Mouse (Mus musculus) frontal cortex, adult 2 months (tissue): ENCODE data around the gene Neurod1. TPM values are rescaled to one million over a fixed set of nuclear protein-coding genes. Genes with fewer than 3 reads are reported as not detected.

Experiments used
- DNase-seq, 2 experiments: peaks; one replicate each; pipeline ENCODE4 v3.0.0; 2022; ENCODE audit warnings: low spot score in 1 of 2; ENCODE audit errors: extremely low spot score in 1 of 2
- polyA plus RNA-seq: library from polyadenylated mRNA; depleted of rRNA; stranded (reverse); fragments of >200 nt; gene quantifications from 2 replicates; pipeline ENCODE4 v1.2.3, GENCODE M21; 2012; rRNA removed

Gene Neurod1
- polyA plus RNA-seq, 1 experiment, result 11.0 TPM

GRCm38 (mm10) chr2:79443861-79444620 is 12.5 kb downstream of the Neurod1 start:
- DNase-seq, result no peak

GRCm38 (mm10) chr2:79443401-79443800 is 13.2 kb downstream of the Neurod1 start:
- no peak for DNase-seq

GRCm38 (mm10) chr2:79442906-79443305 is 13.6 kb downstream of the Neurod1 start:
- no peak for DNase-seq

- DNase-seq, result no peak
Observed at GRCm38 (mm10) chr2:79442227-79442626, 14.3 kb downstream of the Neurod1 start.

GRCm38 (mm10) chr2:79430061-79430460 is 26.5 kb downstream of the Neurod1 start:
- no peak for DNase-seq

- no peak for DNase-seq
Observed at GRCm38 (mm10) chr2:79429650-79430049, 26.9 kb downstream of the Neurod1 start.

GRCm38 (mm10) chr2:79429108-79429507 is 27.4 kb downstream of the Neurod1 start:
- DNase-seq, result no peak

- DNase-seq, result no peak
Observed at GRCm38 (mm10) chr2:79428569-79429104, 27.9 kb downstream of the Neurod1 start.

GRCm38 (mm10) chr2:79428022-79428421 is 28.5 kb downstream of the Neurod1 start:
- no peak for DNase-seq

GRCm38 (mm10) chr2:79421696-79422095 is 34.9 kb downstream of the Neurod1 start:
- no peak for DNase-seq

GRCm38 (mm10) chr2:79414505-79414904 is 42.0 kb downstream of the Neurod1 start:
- DNase-seq, result no peak

- DNase-seq, result no peak
Observed at GRCm38 (mm10) chr2:79410903-79411255, 45.7 kb downstream of the Neurod1 start.

- DNase-seq, result no peak
Observed at GRCm38 (mm10) chr2:79410247-79410902, 46.2 kb downstream of the Neurod1 start.

- DNase-seq, result no peak
Observed at GRCm38 (mm10) chr2:79405661-79406405, 50.7 kb downstream of the Neurod1 start.

Other genes starting within 250 kb of the Neurod1 start
- 3.0 and 4.5 TPM in 2 replicates for gene Itga4, start 201.3 kb downstream of the Neurod1 start, polyA plus RNA-seq
- 2.2 and 2.6 TPM in 2 replicates for gene Cerkl, start within 50 bp of the Neurod1 start, polyA plus RNA-seq
- 18.7 and 19.0 TPM in 2 replicates for gene Itprid2, start 178.6 kb upstream of the Neurod1 start, polyA plus RNA-seq